Mouse (Mus musculus): ENCODE data around the gene 1700001C02Rik.

GRCm38 (mm10) chr5:30466315-30466714 is 468 bp downstream of the 1700001C02Rik start:
- TF ChIP-seq CTCF (IDR thresholded peaks at IDR 0.05; ENCODE audit: low read depth, low read length), result no peak
- no peak for TF ChIP-seq EP300 (IDR thresholded peaks at IDR 0.05; ENCODE audit: insufficient read depth, low read depth, low read length)

Measured in ES-Bruce4 (cell line).